Mouse (Mus musculus) neural tube, postnatal 0 days (tissue): Measurements from ENCODE around the gene Pglyrp2. TPM values are rescaled to one million over a fixed set of nuclear protein-coding genes. Genes with fewer than 3 reads are reported as not detected.

Source experiments
- microRNA-seq: library from miRNA; unstranded; fragments of <30 nt; microRNA quantifications from one replicate; pipeline ENCODE4, GENCODE M21; 2016
- polyA plus RNA-seq: library from polyadenylated mRNA; unstranded; fragments of >200 nt; fragmentation: Nextera tagmentation; extraction: Ambion mirVana; gene quantifications from 2 replicates; pipeline ENCODE4 v1.2.1, GENCODE M21; 2015

The Pglyrp2 gene
- not detected in 2 replicates for polyA plus RNA-seq

DNA sequence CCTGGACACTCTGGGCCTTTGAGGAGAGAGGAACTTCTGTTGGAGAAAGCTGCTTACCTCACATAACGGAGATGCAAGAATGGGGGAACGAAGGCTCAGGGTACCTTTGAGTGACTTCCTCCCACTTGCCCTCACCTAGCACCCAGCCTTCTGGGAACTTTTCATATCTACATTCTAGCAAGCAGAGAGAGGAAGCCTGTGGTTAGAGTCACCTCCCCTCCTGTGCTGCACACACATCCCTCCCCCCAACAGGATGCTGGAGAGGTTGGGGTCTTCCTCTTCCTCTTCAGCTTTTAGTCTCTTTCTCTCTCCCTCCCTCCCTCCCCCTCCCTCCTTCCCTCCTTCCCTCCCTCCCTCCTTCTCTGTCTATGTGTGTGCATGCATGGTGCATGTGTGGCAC is at the start of gene Pglyrp2:
Gene Pglyrp2, minus strand, starts transcription at position 134 of the 400 bp plus-strand sequence.

GRCm38 (mm10) chr17:32452482-32452881 is 28.5 kb upstream of the Pglyrp2 start, which contains the start of gene Cyp4f39:
Gene Cyp4f39 (plus strand): TSS chr17:32452723.

GRCm38 (mm10) chr17:32403417-32403816 is 20.6 kb downstream of the Pglyrp2 start, which contains the start of gene Rasal3:
Gene Rasal3 (minus strand): TSS chr17:32403583.

DNA sequence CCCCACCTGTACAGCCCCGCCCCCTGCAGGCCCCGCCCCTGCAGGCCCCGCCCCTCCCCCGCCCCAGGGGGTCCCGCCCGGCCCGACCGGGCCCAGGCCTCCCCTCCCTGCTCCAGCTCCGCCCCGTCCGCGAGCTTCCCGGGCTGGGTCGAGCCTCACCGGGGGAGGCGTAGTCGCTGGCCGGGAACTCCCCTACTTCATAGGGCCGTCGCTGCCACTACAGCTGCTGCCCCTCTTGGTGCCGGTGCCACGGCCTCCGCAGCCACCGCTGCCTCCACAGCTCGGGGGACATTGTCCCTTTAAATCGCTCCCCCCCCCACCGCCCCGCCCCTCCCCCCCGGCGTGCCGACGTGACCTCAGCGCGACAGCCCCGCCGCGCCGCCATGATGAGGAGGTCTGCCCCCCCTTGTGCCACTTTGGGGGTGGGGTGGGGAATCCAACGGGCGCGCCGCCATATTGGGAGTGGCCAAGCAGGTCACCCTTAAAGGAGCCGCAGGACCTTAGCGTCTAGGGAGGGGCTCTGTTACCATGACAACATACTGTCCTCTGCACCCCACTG is 34.8 kb downstream of the Pglyrp2 start, which contains the start of gene Wiz:
Gene Wiz, minus strand, starts transcription at position 339 of the 559 bp plus-strand sequence.

Small RNA genes within 50 kb of the gene (microRNA-seq; reads per million reads assigned to microRNA genes)
- gene Gm22201 = not detected

Other genes with a start within 250 kb of the Pglyrp2 start
- 0.59 and 0.65 TPM in 2 replicates for gene Ephx3, start 234.6 kb downstream of the Pglyrp2 start, polyA plus RNA-seq
- gene Brd4, start 139.4 kb downstream of the Pglyrp2 start, polyA plus RNA-seq = 62.3 and 73.1 TPM in 2 replicates
- 52.9 and 60.8 TPM in 2 replicates for gene Akap8, start 102.9 kb downstream of the Pglyrp2 start, polyA plus RNA-seq
- gene Akap8l, start 73.6 kb downstream of the Pglyrp2 start, polyA plus RNA-seq = 98.6 and 126 TPM in 2 replicates
- gene Wiz, start 34.7 kb downstream of the Pglyrp2 start, polyA plus RNA-seq = 27.1 and 30.0 TPM in 2 replicates
- 0.95 and 1.1 TPM in 2 replicates for gene Rasal3, start 20.6 kb downstream of the Pglyrp2 start, polyA plus RNA-seq
- gene Cyp4f39, start 28.6 kb upstream of the Pglyrp2 start, polyA plus RNA-seq = 1.3 and 1.4 TPM in 2 replicates
- gene Cyp4f17, start 81.9 kb upstream of the Pglyrp2 start, polyA plus RNA-seq = 10.0 and 10.3 TPM in 2 replicates
- 15.5 and 16.3 TPM in 2 replicates for gene Cyp4f16, start 112.4 kb upstream of the Pglyrp2 start, polyA plus RNA-seq
- 1.0 and 1.1 TPM in 2 replicates for gene Cyp4f37, start 197.1 kb upstream of the Pglyrp2 start, polyA plus RNA-seq
- 0.15 TPM in 1 of 2 replicates, not detected in the other for gene Cyp4f40, start 234.7 kb upstream of the Pglyrp2 start, polyA plus RNA-seq